Mouse (Mus musculus) skeletal muscle tissue, postnatal 0 days (tissue): Measurements from ENCODE around the gene Stat3. TPM values are rescaled to one million over a fixed set of nuclear protein-coding genes. Genes with fewer than 3 reads are reported as not detected.

Source experiments
- polyA plus RNA-seq: library from polyadenylated mRNA; unstranded; fragments of >200 nt; fragmentation: Nextera tagmentation; extraction: Ambion mirVana; gene quantifications from 2 replicates; pipeline ENCODE4 v1.2.1, GENCODE M21; 2015

Gene Stat3
- polyA plus RNA-seq = 62.7 and 67.5 TPM in 2 replicates

DNA sequence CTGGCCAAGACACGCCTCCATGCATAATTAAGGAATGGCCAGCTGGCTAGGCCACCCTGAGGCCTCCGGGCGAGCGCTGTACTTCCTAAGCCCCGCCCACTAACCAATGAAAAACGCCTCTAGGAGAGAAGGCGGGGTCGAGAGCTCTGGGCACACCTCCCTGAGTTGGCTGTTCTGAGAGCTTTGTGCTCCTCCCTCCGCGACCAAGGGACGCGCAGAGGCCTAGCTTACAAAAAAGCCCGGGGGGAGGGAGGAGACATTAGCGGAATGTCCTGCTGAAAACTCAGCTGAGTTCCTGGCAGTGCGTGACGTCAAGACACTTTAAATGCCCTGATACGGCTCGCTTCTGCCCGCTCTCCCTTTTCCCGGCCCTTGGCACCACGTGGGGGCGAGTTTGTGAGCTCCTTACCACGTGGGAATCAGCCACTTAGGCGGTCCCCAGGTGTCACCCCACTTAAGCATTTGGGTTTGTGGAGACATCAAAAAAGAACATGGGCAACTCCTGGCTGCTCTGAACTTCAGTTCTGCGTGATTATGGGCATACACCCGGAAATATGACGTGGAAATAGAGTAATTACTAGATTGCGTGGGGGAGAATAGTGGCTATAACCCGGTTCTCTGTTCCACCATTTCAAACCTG lies at the start of gene Stat3:
TSS of gene Stat3 (minus strand) at position 29 of the 640 bp plus-strand sequence.

DNA sequence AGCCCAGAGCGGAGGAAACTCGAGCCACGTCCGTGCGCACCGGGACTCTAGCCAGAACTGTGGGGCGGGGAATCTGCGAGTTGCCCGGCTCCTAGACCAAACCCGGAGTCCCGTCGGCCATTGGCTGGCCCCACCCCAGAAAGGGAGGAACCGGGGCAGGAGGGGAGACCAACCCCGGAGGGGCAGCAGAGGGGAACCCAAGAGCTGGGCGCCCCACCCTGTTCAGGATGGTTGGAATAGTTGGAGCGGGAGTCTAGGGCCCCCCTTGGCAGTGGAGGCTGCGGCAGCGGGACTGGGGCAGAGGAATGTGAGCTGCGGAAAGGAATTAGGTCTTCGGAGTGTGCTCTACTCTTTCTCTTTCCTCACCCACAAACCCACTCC lies 31.2 kb upstream of the Stat3 start, which contains the start of gene Cavin1:
TSS of gene Cavin1 (minus strand) at position 331 of the 381 bp plus-strand sequence.

GRCm38 (mm10) chr11:100858935-100859578 lies 80.3 kb downstream of the Stat3 start, which contains the start of gene Stat5a:
Gene Stat5a (plus strand): TSS chr11:100859351.

GRCm38 (mm10) chr11:100850038-100850777 lies 89.1 kb downstream of the Stat3 start, which contains the start of gene Stat5b:
Gene Stat5b (minus strand): TSS chr11:100850724.

Other genes starting within 250 kb of the Stat3 start
- gene Zfp385c, start 247.1 kb downstream of the Stat3 start, polyA plus RNA-seq = 1.5 and 1.7 TPM in 2 replicates
- gene Dhx58, start 235.3 kb downstream of the Stat3 start, polyA plus RNA-seq = 2.6 and 3.5 TPM in 2 replicates
- gene Kat2a, start 227.1 kb downstream of the Stat3 start, polyA plus RNA-seq = 17.1 and 18.1 TPM in 2 replicates
- gene Hspb9, start 225.7 kb downstream of the Stat3 start, polyA plus RNA-seq = 0.26 TPM in 1 of 2 replicates, not detected in the other
- 11.6 and 13.6 TPM in 2 replicates for gene Rab5c, start 201.3 kb downstream of the Stat3 start, polyA plus RNA-seq
- gene Kcnh4, start 179.6 kb downstream of the Stat3 start, polyA plus RNA-seq = 0.04 TPM in 1 of 2 replicates, not detected in the other
- 0.36 TPM in 1 of 2 replicates, not detected in the other for gene Hcrt, start 176.6 kb downstream of the Stat3 start, polyA plus RNA-seq
- 5.0 and 5.9 TPM in 2 replicates for gene Ghdc, start 168.6 kb downstream of the Stat3 start, polyA plus RNA-seq
- gene Stat5b, start 88.8 kb downstream of the Stat3 start, polyA plus RNA-seq = 36.5 and 40.3 TPM in 2 replicates
- gene Stat5a, start 80.2 kb downstream of the Stat3 start, polyA plus RNA-seq = 25.2 and 26.7 TPM in 2 replicates
- gene Cavin1, start 31.3 kb upstream of the Stat3 start, polyA plus RNA-seq = 419 and 508 TPM in 2 replicates
- gene Atp6v0a1, start 69.9 kb upstream of the Stat3 start, polyA plus RNA-seq = 36.1 and 37.8 TPM in 2 replicates
- gene Naglu, start 130.5 kb upstream of the Stat3 start, polyA plus RNA-seq = 8.8 and 11.4 TPM in 2 replicates
- not detected in 2 replicates for gene Hsd17b1, start 138.9 kb upstream of the Stat3 start, polyA plus RNA-seq
- gene Coasy, start 143.0 kb upstream of the Stat3 start, polyA plus RNA-seq = 15.5 and 25.7 TPM in 2 replicates
- gene Mlx, start 147.7 kb upstream of the Stat3 start, polyA plus RNA-seq = 21.8 and 26.3 TPM in 2 replicates
- 5.7 and 7.6 TPM in 2 replicates for gene Psmc3ip, start 155.9 kb upstream of the Stat3 start, polyA plus RNA-seq
- 14.9 TPM in 2 replicates for gene Retreg3, start 180.4 kb upstream of the Stat3 start, polyA plus RNA-seq
- gene Tubg1, start 180.4 kb upstream of the Stat3 start, polyA plus RNA-seq = 26.9 and 31.9 TPM in 2 replicates
- gene Tubg2, start 216.4 kb upstream of the Stat3 start, polyA plus RNA-seq = 2.2 and 2.7 TPM in 2 replicates
- gene Cntnap1, start 231.0 kb upstream of the Stat3 start, polyA plus RNA-seq = 0.50 and 0.59 TPM in 2 replicates
- 16.0 and 20.6 TPM in 2 replicates for gene Plekhh3, start 231.8 kb upstream of the Stat3 start, polyA plus RNA-seq
- gene Ccr10, start 235.9 kb upstream of the Stat3 start, polyA plus RNA-seq = 0.32 and 0.35 TPM in 2 replicates